Mouse (Mus musculus) megakaryocyte-erythroid progenitor cell, adult 5-6 weeks (primary cell): ENCODE results near the gene Tnpo2. TPM values are rescaled to one million over a fixed set of nuclear protein-coding genes. Genes with fewer than 3 reads are reported as not detected.

Source experiments
- ATAC-seq: replicated peaks from 2 replicates; pipeline ENCODE4 v1.8.0; 2016; ENCODE audit warnings: mild to moderate bottlenecking, inconsistent platforms; ENCODE audit not compliant: severe bottlenecking, poor library complexity, low FRiP score, low TSS enrichment
- total RNA-seq, 2 experiments: library from RNA; stranded (forward) in 1 of 2; stranded (reverse) in 1 of 2; fragments of 200-1000, 215-1000 nt in 1 of 2; fragments of >200 nt in 1 of 2; fragmentation: Nextera tagmentation in 1 of 2; gene quantifications; 2 replicates each; pipeline ENCODE4 v1.2.3; 2014 to 2017

Tnpo2 gene
- total RNA-seq, 2 experiments from 2014 or later = 28.3 to 68.5 TPM

DNA sequence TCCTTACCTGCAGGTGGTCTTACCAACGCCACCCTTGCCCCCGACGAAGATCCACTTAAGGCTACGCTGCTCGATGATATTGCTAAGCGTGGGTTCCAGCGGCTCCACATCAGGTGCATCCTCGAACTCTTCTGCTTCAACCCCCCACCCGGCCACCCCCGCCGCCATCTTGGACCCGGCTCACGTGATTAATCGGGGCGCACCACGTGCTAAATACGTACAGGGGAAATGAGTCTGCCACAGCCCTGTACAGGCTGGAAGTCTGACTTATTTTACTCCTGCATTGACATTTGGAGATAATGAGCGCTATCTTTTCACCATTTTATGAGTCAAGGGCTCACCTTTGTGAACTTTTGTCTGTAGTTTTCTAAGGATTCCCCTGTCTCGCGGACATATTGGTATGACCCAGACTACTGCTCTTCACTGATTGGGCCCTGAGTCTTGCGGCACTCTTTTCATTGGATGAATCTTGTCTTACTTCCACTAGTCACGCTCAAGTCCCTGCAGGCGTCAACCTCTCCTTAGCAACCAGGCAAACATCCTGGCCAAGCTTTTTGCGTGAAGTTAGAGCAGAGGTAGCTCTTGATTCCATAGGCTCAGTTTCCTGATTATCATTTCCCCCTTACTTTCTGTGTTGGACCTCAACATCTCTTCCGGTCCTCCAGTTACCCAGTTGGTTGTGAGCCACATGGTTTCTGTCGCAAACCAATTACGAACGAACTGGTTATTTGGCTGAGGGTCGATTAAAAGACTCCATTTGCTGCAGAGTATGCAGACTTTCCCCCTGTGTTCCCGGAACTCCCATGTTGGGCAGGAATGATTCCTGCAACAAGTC lies 11.4 kb upstream of the Tnpo2 start, which contains the start of gene Asna1:
Gene Asna1, minus strand, starts transcription at position 184 of the 835 bp plus-strand sequence.
- ATAC-seq = peak; percentile 88

DNA sequence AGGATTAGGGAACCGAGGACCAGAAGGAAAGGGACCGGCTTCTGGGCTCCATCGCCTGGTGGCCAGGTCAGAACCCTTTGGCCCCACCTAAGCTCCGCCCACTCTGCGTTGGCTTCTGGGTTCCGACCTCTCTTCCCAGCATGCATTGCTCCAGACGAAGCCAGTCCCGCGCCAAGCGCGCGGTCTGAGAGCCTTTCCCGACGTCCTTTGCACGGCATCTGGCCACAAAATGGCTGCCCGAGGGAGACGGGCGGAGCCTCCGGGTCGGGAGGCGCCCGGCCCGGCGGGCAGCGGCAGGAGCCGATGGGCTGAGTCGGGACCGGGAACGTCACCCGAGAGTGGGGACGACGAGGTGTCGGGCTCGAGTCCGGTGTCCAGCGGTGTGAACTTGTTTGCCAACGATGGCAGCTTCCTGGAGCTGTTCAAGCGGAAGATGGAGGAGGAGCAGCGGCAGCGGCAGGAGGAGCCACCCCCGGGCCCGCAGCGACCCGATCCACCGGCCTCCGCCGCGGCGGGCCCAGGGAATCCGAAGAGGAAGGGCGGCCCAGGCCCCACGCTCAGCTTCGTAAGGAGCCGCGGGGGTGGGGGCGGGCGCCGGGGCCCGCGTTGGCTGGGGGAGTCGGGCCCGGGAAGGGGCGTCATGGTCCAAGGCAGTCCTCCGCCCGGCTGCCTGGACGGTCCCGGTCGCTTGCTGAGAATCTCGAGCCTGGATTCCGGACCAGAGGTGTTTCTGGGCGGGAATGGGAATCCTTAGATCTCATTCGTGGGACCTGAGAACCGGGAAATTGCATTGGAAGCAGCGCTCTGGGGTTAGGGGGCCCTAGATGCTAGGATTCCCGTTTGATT lies 9.8 kb upstream of the Tnpo2 start, which contains the start of gene Trir:
Gene Trir, plus strand, starts transcription at position 154 of the 846 bp plus-strand sequence.
- peak; percentile 72 for ATAC-seq

DNA sequence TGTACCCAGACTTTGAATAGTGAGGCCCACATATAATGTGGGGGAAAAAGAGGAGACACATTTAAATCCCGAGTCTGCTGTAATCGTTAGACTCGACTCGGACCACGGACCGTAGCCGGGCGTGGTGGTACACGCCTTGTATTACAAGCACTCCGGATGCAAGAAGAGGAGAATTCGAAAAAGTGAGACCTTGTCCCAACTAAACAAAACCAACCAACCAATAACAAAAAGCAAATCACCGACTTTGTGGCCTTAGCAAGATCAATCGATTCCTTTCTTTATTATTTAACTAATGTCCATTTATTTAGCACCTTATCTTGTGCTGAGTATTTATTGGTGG lies 9.2 kb upstream of the Tnpo2 start:
- ATAC-seq = no peak

DNA sequence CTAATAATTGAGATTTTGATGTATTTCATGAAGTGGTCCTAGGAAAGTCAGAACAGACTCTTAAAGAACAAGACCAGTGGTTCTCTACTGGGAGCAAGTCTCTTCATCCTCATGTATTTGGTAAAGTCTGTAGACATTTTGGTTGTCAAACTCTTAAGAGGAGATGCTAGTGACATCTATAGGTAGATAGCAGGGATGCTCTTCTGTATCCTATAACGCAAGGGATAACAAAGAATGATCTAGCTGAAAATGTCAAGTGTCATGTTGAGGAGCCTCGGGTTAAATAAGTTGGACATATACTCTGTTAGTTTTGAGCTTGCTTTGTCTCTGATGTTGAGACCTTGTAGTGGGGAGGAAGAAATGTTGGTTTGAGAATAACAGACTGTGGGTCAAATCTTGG lies 8.8 kb upstream of the Tnpo2 start:
- ATAC-seq = no peak

DNA sequence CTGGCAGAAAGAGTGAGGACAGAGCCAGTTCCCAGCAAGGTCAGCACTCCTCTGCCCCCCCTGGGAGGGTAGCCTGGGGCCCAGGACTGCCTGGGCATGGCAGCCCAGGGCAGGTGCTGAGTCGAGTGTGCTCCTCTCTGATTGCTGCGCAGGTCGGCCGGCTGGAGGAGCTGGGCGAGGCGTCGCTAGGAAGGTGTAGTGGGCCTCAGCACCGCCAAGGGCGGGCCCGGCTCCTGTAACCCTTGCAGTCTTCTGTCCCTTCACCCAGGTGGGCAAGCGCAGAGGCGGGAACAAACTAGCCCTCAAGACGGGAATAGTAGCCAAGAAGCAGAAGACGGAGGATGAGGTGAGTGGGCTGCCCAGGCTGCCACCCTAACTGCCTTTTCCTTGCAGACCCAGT lies 7.4 kb upstream of the Tnpo2 start:
- ATAC-seq = no peak

DNA sequence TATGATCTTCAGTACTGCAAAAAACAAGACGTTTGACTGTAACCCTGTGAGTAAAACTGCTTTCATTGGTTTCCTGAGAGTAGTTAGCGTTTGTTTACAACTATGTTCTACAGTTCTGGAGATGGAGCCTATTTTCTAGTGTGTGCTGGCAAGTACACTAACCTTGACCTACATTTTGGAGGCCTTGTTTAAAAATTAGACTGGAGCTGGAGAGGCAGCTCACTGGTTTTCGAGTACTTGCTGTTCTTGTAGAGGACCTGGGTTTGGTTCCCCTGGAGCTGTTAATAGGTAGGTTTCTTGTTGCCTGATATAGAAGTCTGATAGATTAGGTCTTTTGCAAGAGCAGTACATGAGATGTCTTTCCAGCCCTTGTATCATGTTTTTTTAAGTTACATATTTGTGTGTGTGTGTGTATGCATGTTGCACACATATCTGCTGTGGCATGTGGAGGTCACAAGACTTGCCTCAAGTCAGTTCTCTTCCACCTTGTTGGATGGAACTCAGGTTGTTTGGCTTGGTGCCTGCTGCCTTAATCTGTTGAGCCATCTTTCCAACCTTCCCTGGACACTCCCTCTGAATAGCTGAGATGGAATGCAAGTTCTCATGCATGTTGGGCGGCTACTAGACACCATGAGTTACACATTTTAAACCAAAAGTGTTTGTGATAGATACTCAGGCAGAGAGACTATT lies 3.9 kb upstream of the Tnpo2 start:
- no peak for ATAC-seq

DNA sequence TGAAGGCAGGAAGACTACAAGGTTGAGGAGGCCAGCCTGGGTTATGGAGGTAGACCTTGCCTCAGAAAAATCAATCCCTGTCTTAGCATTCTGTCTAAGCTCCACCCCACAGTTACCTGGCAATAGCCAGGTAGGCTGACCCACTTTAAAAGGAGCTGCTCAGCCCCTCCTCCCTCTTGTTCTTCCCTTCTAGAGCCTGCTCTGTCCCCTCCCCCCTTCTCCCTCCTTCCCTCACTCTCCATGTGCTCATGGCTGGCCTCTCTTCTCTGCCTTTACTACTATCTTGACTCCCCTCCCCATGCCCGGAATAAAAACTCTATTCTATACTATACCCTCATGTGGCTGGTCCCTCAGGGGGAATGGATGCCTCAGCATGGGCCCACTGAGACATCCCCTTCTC lies 2.8 kb upstream of the Tnpo2 start:
- ATAC-seq = no peak

DNA sequence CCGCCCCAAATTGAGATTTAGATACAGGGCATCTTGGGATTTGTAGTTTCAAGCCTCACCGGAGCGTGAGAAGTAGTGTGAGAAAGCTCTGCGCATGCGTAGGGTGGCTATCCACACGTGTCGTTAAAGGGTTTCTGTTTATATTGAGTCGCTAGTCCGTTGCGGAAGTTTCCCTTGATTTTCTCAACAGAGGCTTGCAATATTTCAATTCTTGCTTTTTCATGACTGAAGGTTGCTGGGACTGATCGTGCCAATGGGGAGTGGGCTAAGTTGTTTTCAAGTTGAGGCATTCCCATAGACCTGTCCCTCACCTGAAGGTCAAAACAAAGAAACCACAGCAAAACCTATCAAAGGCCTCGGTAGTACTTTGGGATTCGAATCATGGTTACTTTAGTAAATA lies 2.0 kb upstream of the Tnpo2 start:
- ATAC-seq = no peak

DNA sequence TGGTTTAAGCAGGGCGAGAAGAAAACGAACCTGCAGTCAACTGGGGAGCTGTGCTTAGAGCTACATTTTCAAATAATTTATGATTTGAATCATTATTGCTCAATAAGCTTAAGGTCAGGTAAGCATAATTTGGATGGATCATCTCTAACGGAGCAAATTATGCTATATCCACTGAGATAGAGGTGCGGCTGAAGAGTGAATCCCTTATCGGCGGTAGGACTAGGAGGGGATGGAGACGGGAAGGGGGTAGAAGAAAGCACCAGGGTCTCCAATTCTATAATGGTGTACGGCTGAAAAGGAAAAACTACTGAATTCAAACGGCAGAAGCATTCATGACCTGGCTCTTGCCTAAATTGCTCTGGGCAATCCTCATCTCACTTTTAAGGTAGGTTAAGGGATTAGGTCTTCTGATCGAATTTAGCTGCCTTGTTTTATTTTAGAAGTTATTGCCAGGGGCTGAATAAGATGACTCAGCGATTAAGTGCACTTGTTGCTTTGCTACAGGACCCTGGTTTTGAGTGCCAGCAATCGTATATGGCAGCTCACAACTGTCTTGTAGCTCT lies 1.5 kb upstream of the Tnpo2 start:
- no peak for ATAC-seq

DNA sequence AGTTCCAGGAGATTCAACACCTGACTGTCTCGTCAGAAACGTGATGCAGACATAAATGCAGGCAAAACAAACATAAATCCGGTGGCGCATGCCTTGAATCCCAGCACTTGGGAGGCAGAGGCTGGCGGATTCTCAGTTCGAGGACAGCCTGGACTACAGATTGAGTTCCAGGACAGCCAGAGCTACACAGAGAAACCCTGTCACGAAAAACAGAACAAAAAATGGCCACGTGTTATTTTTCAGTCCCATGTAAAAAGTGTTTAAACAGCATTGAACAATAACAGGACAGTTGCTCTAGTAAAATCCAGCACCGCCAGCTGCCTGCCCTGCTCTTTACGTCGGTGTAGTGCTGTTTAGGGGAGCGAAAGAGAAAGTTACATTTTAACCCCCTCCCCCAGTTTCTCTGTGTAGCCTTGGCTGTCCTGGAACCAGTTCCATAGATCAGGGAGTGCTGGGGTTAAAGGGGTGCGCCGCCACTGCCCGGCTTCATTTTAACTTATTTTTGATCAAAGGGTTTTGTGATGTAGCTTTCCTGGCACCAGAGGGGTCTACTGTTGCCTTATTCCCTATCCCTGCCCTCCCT lies 896 bp upstream of the Tnpo2 start:
- ATAC-seq = no peak

DNA sequence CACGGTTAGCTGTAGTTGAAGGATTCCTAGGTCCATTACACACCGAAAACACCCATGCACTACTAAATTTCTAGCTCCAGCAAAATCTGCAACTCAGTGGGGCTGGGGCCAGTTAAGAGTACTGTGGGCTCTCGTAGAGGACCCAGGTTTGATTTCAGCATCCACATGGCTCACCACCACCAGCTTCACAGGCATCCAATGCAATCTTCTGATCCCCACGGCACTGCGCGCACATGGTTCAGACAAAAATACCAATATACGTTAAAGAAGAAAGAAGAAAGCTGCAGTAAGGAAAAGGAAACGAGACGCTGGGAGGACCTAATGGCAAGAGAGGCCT lies 366 bp upstream of the Tnpo2 start:
- ATAC-seq = 0 out of 2 replicates have a peak, but pooled peaks have one; percentile 2

DNA sequence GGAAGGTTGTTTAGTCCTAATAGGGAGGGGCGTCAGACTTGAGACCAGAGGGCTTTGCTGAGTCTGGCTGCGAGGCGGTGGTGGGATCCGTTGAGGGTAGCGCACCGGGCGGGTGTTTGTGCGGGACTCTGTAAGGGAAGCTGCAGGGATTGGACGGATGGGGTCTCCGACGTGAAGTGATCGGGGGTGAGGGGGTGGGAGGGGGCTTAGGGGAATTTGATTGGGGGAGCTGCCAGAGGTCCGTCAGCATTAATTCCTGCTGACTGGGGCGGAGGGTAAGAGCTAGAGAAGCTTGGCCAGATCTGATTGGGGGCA lies 608 bp downstream of the Tnpo2 start:
- peak; percentile 21; the same call in 1 of the 2 replicates for ATAC-seq

DNA sequence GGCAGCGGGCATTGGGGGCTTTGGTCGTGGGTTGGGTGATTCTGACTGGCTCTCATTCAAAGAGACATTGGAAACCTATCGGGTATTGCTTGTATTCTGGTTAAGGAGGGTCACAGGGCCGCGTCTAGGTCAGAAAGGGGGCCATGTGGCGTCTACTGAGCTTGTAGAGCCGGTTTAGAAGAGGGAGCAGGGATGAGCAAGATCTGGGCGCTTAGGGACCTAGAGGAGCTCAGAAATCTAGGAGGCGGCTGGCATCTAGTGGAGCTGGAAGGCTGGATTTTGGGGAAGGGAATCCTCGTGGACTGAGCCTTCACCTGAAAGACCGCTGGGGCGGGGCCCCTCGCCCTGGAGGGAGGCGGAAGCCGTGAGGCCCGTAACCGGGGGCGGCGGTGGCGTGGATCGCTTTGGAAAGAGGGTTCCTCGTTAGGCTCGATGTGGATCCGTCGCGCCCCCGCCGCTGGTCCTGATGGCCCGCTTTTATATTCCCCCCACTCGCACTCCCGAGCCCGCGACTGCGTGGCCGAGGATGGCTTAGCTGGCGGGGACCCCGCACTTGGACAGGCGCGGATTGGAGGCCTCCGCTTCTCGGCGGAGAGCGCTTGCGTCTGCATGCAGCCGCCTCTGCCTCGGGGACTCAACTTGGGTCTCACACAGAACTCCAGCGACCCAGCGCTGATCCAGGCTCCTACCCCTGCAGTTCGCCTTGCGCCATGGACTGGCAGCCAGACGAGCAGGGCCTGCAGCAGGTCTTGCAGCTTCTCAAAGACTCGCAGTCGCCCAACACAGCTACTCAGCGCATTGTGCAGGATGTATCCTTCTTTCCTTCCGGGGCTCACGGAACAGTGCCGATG lies 1.2 kb downstream of the Tnpo2 start:
- ATAC-seq = peak; percentile 11

DNA sequence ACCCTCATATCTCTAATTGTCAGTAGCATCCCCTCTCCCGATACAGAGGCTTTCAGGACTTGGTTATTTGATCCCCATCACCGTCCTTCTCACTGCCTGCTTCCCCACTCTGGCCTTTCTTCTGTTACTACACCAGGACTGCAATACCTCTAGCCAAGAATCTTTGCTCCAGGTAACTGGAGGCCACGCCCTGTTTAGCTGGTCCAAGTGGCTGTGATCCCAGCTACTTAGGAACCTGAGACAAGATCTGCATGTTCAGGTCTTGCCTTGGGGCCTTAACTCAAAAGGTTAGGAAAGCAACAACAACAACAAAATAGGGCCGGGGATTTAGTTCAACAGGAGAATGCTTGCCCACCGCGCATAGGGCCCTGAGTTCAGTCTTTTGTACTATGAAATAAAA lies 6.9 kb downstream of the Tnpo2 start:
- ATAC-seq = no peak

DNA sequence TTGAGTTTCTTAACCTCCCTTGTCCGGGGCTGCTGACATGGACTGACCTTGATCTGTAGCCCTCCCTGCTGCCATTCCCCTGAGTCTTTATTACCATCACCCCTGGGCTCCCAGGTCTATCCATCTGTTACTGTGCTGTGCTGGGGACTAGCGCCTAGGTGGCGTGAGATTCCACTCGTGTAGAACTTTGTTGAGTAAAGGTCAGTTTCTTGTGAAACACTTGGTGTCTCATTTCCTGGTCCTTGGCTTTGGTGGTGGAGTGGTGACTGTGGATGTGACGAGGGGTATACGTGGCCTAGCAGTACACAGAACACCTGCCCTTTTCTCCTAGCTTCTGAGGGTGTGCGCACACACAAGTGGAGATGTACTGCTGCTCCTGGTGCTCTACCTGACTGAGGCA lies 20.7 kb downstream of the Tnpo2 start:
- no peak for ATAC-seq

DNA sequence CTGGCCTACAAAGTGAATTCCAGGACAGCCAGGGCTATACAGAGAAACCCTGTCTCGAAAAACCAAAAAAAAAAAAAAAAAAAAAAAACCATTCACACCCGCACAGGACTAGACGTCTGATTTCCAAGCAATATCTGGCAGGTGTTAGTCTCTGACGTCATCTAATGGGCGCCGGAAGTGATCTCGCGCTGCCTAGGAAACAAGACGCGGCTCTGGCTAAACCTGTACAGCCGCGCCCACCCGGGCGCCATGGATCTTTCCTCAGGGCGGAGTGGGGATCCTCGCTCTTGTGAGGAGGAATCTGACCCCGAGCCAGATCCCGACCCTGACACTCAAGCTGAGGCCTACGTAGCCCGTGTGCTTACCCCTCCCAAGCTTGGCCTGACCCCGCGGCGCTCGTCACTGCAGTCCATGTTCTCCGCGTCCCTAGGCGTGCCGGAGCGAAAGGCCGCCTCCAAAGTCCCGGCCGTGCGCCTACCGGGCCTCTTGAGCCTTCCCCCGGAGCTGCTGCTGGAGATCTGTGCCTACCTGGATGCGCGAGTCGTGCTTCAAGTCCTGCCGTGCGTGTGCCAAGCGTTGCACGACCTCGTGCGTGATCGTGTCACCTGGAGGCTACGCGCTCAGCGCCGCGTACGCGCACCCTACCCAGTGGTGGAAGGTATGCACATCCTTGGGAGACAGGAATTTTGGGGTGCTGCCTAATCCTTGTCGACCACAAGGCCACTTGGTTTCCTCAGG lies 23.3 kb downstream of the Tnpo2 start, which contains the start of gene Fbxw9:
Gene Fbxw9, plus strand, starts transcription at position 177 of the 738 bp plus-strand sequence.
- ATAC-seq = peak; percentile 83

DNA sequence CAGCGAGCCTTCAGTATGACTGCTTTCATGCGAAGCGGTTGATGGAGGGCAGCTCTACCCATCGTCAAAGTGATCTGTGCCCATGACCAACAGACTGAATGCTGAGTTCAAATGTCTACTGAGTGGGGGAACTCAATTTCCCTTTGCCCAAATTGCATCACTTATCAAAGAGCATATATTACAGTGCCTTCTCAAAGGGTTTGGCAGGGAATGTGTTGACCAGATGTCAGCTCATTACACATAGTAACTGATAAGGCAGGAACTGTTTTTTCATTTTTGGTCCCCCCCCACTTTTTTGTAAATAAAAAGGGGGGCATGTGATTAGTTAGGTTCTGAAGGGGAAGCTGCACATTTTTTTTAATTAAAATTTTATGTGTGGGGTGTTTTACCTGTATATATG lies 25.9 kb downstream of the Tnpo2 start:
- no peak for ATAC-seq

DNA sequence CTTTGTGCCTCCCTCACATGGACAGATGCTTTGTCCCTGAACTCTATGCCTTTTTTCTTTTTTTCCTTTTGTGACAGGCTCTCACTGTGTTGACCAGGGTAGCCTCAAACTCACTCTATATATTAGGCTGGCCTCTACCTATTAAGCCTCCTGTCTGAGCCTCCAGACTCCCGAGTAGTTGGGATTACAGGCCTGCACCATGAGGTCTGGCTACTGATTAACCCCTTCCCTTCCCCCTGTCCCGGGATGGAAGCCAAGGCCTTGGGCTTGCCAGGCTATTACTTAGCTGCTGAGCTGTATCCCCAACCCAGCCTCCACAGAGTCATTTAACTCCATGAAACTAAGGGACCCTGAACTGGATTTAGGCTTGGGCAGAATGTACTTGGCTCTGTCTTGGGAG lies 28.5 kb downstream of the Tnpo2 start:
- no peak for ATAC-seq
